Mouse (Mus musculus) liver, postnatal 0 days (tissue): ENCODE results near the gene Mex3a.

ENCODE experiments used
- CTCF ChIP-seq: sonication (generic); IDR thresholded peaks from 2 replicates; pipeline ENCODE4 v1.5.1; 2016; ENCODE audit warnings: antibody characterized with exemption, low read depth
- EP300 ChIP-seq: IDR thresholded peaks from 2 replicates; pipeline ENCODE4 v1.6.1; 2016; ENCODE audit warnings: antibody characterized with exemption, low read depth, mild to moderate bottlenecking

DNA sequence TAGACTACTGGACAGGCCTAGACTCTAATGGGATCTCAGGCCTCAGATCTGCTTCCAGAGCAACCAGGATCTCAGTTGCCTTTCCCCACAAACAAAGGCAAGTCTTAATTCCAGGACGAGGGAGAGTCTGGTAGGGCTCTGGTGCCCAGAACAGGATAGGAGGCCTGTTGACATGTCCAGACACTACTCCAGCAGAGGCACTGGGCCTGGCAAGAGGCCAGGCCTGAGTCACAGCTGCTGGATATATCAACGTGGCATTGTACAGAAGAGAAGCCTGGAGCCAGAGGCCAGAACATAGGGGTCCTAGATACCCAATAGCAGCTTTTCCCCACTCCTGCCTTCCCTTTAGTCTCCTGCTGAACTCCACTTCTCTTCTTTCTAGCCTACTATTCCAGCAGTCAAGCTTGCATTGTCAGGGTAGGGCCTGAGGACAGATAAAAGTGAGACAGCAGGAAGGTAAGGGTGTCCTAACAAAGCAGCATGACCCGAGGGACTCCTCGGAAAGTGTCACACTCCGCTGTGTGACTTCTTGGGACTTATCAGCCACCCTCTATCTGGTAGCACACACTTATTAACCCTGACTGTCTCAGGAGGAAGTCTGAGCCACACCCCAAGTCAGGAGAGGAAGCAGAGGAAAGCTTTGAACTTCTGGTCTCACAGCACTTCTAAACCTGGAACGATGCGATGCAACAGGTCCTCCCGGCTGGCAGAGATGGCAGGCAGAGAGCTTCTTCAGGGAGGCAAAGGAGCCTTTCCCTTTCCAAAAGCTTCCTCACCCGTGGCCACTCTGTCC is 37.2 kb upstream of the Mex3a start:
- TF ChIP-seq CTCF = no peak
- TF ChIP-seq EP300 = no peak
